Mouse (Mus musculus) liver, adult 2 months (tissue): ENCODE results near the gene Pelp1.

Source experiments
- CTCF ChIP-seq: fragments of 200-500 bp; IDR thresholded peaks from 2 replicates; pipeline ENCODE4 v1.5.1; 2011; ENCODE audit warnings: low read depth, low read length, control low read depth
- POLR2A ChIP-seq: fragments of 200-500 bp; IDR thresholded peaks from 2 replicates; pipeline ENCODE4 v1.6.1; 2011; ENCODE audit warnings: low read length, control low read depth; ENCODE audit not compliant: insufficient read depth; ENCODE audit errors: extremely low read depth

DNA sequence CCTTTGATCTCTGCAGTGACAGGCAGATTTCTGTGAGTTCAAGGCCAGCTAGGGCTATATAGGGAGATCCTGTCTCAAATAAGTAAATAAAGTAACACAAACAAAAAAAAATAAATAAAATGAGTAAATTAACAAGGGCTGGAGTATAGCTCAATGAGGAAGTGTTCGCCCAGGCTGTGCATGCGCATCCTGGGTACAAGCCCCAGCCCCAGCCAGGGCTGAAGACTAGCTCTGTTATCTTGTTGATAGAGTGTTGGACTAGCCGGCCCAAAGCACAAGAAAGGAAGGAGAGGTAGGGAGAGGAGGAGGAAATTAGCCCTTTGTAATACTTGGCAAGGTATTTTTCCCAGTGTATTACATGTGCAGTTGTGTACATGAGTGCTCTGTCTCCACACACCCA, 34.1 kb upstream of the Pelp1 start:
- no peak for TF ChIP-seq CTCF
- no peak for TF ChIP-seq POLR2A
